Mouse (Mus musculus) intestine, embryonic 16.5 days (tissue): ENCODE data around the gene Ampd3. TPM values are rescaled to one million over a fixed set of nuclear protein-coding genes. Genes with fewer than 3 reads are reported as not detected.

Experiments
- ATAC-seq: fragments of 200-750 bp; cut with Nextera tagmentation; 2 replicates; pipeline ENCODE4 v1.8.0; 2017; ENCODE audit warnings: moderate TSS enrichment, moderate library complexity
- H3K27ac ChIP-seq: fragments of 300-500 bp; sonication (generic); 2 replicates; pipeline ENCODE4 v1.5.1; 2014; ENCODE audit warnings: mild to moderate bottlenecking, low read length
- H3K27me3 ChIP-seq: fragments of 300-500 bp; sonication (generic); replicated peaks from 2 replicates; pipeline ENCODE4 v1.6.1; 2014; ENCODE audit warnings: low read length, control low read depth, mixed read lengths; ENCODE audit not compliant: control insufficient read depth, insufficient read depth
- H3K36me3 ChIP-seq: fragments of 300-500 bp; sonication (generic); 2 replicates; pipeline ENCODE4 v1.6.1; 2014; ENCODE audit warnings: low read length, control low read depth; ENCODE audit not compliant: control insufficient read depth, insufficient read depth
- H3K4me1 ChIP-seq: fragments of 300-500 bp; sonication (generic); 2 replicates; pipeline ENCODE4 v1.6.1; 2014; ENCODE audit warnings: low read length, control low read depth, mixed read lengths; ENCODE audit not compliant: control insufficient read depth, insufficient read depth
- H3K4me2 ChIP-seq: fragments of 300-500 bp; sonication (generic); 2 replicates; pipeline ENCODE4 v1.6.1; 2014; ENCODE audit warnings: low read depth, low read length, control low read depth
- H3K4me3 ChIP-seq: fragments of 300-500 bp; sonication (generic); 2 replicates; pipeline ENCODE4 v1.5.1; 2014; ENCODE audit warnings: mild to moderate bottlenecking, low read length
- H3K9ac ChIP-seq: fragments of 300-500 bp; sonication (generic); 2 replicates; pipeline ENCODE4 v1.6.1; 2014; ENCODE audit warnings: low read depth, low read length
- H3K9me3 ChIP-seq: fragments of 300-500 bp; sonication (generic); 2 replicates; pipeline ENCODE4 v1.6.1; 2016; ENCODE audit warnings: low read length, control low read depth; ENCODE audit not compliant: control insufficient read depth
- WGBS: fragments of 180-500 bp; shearing (Covaris S2); extraction: QIAGEN DNeasy Blood & Tissue Kit; methylation state at CpG from one replicate; pipeline ENCODE4 v1.1.7; 2014; 5-methylcytosine and 5-hydroxymethylcytosine counted together
- polyA plus RNA-seq: library from polyadenylated mRNA; unstranded; fragments of >200 nt; fragmentation: Nextera tagmentation; extraction: Ambion mirVana; gene quantifications from 2 replicates; pipeline ENCODE4 v1.2.1, GENCODE M21; 2015

The Ampd3 gene
- polyA plus RNA-seq, 1 experiment from 2014 or later: 4.0 TPM

DNA sequence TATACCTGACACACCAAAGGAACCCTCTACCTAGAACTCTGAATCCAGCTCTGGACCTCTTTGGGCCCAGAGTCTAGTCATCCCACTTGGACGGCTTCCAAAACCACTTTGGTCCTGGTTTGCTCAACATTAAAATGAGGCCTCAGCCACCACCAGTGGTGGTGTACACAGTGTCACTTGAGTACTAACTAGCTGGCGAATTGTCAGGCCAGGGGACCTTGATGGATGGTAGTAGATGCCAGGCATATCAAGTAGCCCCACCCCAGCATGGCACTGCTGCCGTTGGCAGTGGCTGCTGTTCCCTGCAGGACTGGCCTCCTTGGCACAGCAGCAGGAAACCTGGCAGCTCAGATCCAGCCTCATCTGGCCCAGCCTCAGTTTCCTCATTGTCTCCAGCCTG lies 36.3 kb downstream of the Ampd3 start:
- Histone ChIP-seq H3K4me2 (no peak overlapping the region), H3K27me3 (no peaks in the 10 kb centered on the region), H3K4me1 (no peaks in the 10 kb centered on the region), H3K9ac (no peak overlapping the region), H3K27ac (no peak overlapping the region), H3K4me3 (no peak overlapping the region), H3K36me3 (no peaks in the 10 kb centered on the region), H3K9me3 (no peaks in the 10 kb centered on the region)
- no peak for ATAC-seq
- 71% methylated on average over 3 of the region's 3 CpGs for WGBS

DNA sequence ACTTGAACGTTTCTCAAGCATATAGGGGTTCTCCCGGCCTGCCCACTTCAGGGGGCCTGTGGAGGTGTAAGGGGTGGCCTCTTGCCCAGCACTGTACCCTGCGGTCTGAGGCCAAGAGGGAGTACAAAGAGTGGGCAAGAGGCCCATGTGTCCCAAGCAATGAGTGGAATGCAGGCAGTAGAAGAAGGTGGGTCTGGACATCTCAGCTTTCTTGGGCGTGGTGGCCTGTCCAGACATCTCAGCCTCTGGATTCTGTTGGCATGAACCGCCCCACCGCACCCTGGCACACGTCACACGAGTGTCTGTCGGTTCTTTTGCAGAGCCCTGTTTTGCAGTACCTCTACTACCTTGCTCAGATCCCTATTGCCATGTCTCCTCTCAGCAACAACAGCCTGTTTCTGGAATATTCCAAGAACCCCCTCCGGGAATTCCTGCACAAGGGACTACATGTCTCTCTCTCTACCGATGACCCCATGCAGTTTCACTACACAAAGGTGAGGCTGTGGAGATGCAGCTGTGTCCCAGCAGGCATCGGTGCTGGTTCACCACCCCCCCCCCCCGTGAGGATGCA lies 39.5 kb downstream of the Ampd3 start:
- WGBS: 89% methylated on average over 13 of the region's 13 CpGs
- Histone ChIP-seq H3K4me3 (no peak overlapping the region), H3K27ac (no peak overlapping the region), H3K4me2 (no peak overlapping the region), H3K4me1 (no peaks in the 10 kb centered on the region), H3K27me3 (no peaks in the 10 kb centered on the region), H3K36me3 (no peaks in the 10 kb centered on the region), H3K9me3 (no peaks in the 10 kb centered on the region), H3K9ac (no peak overlapping the region)
- ATAC-seq: no peak

DNA sequence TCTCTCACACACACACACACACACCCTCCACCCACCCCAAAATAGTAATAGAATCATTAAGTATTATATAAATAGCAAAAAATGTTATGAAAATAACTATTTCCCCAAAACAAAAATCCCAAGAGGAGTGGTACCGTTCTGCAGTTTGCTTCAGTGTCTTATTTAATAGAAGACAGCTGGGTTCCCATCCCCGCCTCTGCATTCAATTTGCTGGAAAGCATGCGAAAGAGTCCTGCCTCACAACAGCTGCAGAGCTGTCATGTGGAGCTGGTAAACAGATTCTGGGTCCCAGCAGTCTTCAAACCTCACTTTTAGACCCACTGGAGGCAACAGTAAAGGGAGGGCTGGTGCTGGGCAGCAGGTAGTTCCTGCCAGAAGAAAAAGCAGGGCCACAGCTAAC lies 41.0 kb downstream of the Ampd3 start:
- Histone ChIP-seq H3K27me3 (no peaks in the 10 kb centered on the region), H3K4me3 (no peak overlapping the region), H3K27ac (no peak overlapping the region), H3K36me3 (no peaks in the 10 kb centered on the region), H3K4me1 (no peaks in the 10 kb centered on the region), H3K4me2 (no peak overlapping the region), H3K9ac (0 out of 2 replicates have a peak overlapping the region, but pooled peaks have one; percentile 5), H3K9me3 (no peaks in the 10 kb centered on the region)
- no peak for ATAC-seq
- 57% methylated on average over 3 of the region's 3 CpGs for WGBS

DNA sequence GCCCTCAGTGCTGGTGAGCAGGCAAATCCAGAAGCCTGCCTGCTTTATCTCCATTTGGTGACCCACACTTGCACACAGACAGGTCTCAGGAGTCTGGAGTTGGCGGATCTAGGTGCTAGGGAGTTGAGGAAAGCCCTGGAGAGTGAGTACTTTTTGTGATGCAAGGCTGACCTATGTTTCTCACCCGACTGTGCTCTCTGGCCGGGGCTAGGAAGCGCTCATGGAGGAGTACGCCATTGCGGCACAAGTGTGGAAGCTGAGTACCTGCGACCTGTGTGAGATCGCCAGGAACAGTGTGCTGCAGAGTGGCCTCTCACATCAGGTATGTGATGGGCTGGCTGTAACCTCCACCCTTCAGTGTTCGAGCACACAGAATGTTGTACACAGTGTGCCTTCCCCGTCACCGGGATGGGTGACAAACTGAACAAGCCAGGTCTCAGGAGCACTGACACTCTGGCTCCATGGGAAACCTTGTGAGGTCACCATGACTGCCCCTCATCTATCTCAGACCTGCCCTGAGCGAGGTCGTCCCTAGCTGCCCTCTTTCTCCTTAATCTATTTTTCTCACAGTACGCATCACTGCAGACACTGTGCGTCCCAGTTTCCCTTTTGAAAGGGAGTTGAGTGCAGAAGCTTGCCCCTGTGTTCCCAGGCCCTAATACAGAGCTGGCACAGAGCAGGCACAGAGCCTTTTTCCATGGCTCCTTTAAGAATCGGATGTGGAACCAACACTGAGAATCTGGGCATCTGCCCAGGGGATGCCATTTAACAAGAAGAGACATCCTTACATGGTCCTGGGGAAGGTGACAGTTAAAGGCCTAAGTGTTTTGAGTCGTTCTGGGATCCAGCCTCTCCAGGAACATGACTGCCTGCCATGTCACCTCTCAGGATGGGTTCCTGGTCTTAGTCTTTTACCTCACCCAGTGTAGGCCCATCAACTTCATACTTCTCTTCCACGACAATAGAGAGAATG lies 41.9 kb downstream of the Ampd3 start:
- no peaks in the 10 kb centered on the region for H3K36me3 ChIP-seq
- H3K4me3 ChIP-seq: no peak overlapping the region
- H3K27me3 ChIP-seq: no peaks in the 10 kb centered on the region
- H3K4me2 ChIP-seq: no peak overlapping the region
- no peak overlapping the region for H3K9ac ChIP-seq
- no peaks in the 10 kb centered on the region for H3K9me3 ChIP-seq
- 83% methylated on average over 18 of the region's 18 CpGs for WGBS
- H3K27ac ChIP-seq: no peak overlapping the region
- ATAC-seq: no peak
- H3K4me1 ChIP-seq: no peaks in the 10 kb centered on the region

DNA sequence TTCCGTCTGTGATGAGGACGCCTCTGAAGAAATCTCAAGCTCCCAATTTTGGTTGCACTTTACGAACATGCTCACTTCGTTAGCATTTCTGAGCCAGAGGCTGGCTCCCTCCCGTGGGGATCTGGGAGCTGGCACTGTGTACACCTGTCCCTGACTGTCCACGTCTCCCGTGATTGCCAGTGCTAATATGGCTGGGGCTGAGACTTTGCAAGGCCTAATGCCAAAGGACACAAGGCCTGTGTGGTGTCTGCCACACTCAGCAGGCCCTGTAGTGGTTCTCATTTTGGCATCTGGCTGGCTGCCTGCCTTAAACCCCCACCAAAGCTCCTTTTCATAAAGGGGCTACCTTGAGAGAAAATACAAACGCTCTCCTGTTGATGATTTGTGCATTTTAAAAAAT lies 43.0 kb downstream of the Ampd3 start:
- Histone ChIP-seq H3K27ac (no peak overlapping the region), H3K4me1 (no peaks in the 10 kb centered on the region), H3K4me2 (no peak overlapping the region), H3K27me3 (no peaks in the 10 kb centered on the region), H3K4me3 (no peak overlapping the region), H3K9ac (no peak overlapping the region), H3K9me3 (no peaks in the 10 kb centered on the region), H3K36me3 (no peaks in the 10 kb centered on the region)
- 89% methylated on average over 8 of the region's 8 CpGs for WGBS
- ATAC-seq: no peak

DNA sequence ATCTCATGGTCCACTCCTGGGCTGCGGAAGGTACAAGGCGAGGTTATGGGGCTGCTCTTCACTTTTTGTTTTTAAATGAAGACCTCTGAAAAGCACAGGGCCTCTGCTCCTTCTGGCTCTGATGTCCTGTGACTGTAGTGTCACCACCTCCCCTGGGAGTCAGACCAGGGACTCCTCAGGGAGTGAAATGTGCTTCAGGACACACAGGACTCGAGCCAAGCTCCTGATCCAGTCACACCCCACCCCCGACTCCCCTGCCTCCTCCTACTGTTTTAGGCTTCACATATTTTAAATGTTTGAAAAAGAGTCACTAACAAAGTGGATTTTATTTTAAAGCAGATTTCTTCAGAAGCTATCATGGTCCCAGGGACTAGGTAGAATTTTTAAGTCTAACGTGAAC lies 43.5 kb downstream of the Ampd3 start:
- no peaks in the 10 kb centered on the region for H3K9me3 ChIP-seq
- H3K27ac ChIP-seq: no peak overlapping the region
- H3K4me1 ChIP-seq: no peaks in the 10 kb centered on the region
- H3K9ac ChIP-seq: no peak overlapping the region
- H3K4me2 ChIP-seq: no peak overlapping the region
- H3K36me3 ChIP-seq: no peaks in the 10 kb centered on the region
- no peaks in the 10 kb centered on the region for H3K27me3 ChIP-seq
- 85% methylated on average over 5 of the region's 5 CpGs for WGBS
- ATAC-seq: no peak
- H3K4me3 ChIP-seq: no peak overlapping the region

DNA sequence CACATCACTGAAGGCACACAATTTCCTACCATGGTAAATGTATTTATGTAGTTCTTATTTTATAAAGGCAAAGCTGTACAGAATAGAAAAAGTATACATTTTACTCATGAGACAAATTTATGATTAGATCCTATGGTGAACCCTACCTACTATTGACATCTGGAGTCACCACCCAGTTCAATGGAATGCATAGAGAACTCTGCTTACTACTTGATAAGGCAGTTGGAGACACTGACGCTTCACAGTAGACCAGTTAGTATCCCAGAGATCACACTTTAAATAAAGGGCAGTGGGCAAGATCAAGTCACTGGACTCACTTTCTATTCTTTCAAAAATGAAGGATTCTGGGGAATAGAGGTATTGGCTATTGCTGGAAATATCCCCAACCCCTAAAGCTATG lies 46.0 kb downstream of the Ampd3 start:
- no peaks in the 10 kb centered on the region for H3K9me3 ChIP-seq
- WGBS: 87% methylated on average over 1 of the region's 1 CpGs
- no peaks in the 10 kb centered on the region for H3K27me3 ChIP-seq
- H3K4me3 ChIP-seq: no peak overlapping the region
- no peak overlapping the region for H3K4me2 ChIP-seq
- H3K4me1 ChIP-seq: no peaks in the 10 kb centered on the region
- no peak for ATAC-seq
- H3K27ac ChIP-seq: no peak overlapping the region
- H3K36me3 ChIP-seq: no peaks in the 10 kb centered on the region
- no peak overlapping the region for H3K9ac ChIP-seq

DNA sequence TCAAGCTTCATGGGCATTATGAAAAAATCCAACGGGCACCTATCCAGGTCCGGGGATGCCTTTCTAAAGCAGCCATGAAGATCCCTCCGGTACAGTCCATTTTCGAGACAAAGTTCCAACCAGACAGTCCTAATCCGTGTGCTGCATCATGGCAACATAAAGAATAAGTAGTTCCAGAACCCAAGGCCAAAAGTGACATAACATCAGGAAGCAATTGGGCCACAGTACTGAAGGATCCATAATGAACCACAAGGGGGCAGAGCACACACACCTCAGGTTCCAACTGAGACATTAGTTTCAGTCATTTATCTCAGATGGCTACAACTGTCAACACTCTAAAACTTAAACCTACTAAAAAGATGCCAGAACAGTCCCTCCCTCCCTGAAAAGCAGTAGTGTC lies 48.0 kb downstream of the Ampd3 start:
- Histone ChIP-seq H3K4me1 (no peaks in the 10 kb centered on the region), H3K4me2 (no peak overlapping the region), H3K9me3 (no peaks in the 10 kb centered on the region), H3K9ac (no peak overlapping the region), H3K27ac (no peak overlapping the region), H3K36me3 (no peaks in the 10 kb centered on the region), H3K27me3 (no peaks in the 10 kb centered on the region), H3K4me3 (no peak overlapping the region)
- 0 out of 2 replicates have a peak, but pooled peaks have one; percentile 38 for ATAC-seq
- WGBS: 66% methylated on average over 5 of the region's 5 CpGs

DNA sequence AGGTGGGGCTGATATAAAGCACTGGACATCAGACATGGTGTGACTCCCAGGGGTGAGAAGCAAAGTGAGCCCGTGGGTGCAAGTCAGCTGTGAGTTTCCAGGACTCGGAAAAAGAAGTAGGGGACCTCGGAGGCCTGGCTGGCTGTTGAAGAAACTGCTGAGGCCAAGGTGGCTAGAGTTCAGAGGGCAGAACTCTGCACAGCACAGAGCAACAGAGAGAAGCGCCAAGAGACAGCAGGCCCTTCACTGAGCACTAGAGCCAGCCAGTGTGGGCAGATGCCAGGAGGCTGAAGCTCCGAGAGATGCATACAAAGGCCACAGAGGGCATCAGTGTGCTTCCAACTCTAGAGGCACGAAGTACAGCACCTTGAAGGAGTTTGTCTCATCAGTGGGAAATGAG lies 50.2 kb downstream of the Ampd3 start:
- Histone ChIP-seq H3K9me3 (no peaks in the 10 kb centered on the region), H3K27ac (no peak overlapping the region), H3K4me3 (no peak overlapping the region), H3K36me3 (no peaks in the 10 kb centered on the region; the same call in 1 of the 2 replicates), H3K4me2 (no peak overlapping the region), H3K9ac (no peak overlapping the region; the same call in 1 of the 2 replicates), H3K27me3 (no peaks in the 10 kb centered on the region), H3K4me1 (no peaks in the 10 kb centered on the region)
- 71% methylated on average over 6 of the region's 6 CpGs for WGBS
- ATAC-seq: no peak
